Mouse (Mus musculus) ES-E14 (cell line): Measurements from ENCODE around the gene Olfr1431. TPM values are rescaled to one million over a fixed set of nuclear protein-coding genes. Genes with fewer than 3 reads are reported as not detected.
"Not testable (repeated sequence)": the region's sequence is repeated elsewhere in the genome, so short reads cannot be mapped to it uniquely, and the experiment has no call there.

Source experiments
- DNase-seq: peaks from one replicate; pipeline ENCODE4 v3.0.0-alpha.2; 2013; ENCODE audit warnings: low read depth, low spot score
- H3K27ac ChIP-seq: 2 replicates; pipeline ENCODE4 v1.5.1; 2012; ENCODE audit warnings: low read depth, mild to moderate bottlenecking, low read length, moderate library complexity, mixed read lengths; ENCODE audit not compliant: poor library complexity, insufficient read depth, severe bottlenecking
- H3K36me3 ChIP-seq: 2 replicates; pipeline ENCODE4 v1.6.1; 2012; ENCODE audit warnings: mild to moderate bottlenecking, low read length, moderate library complexity, mixed read lengths; ENCODE audit not compliant: control insufficient read depth, poor library complexity, insufficient read depth, severe bottlenecking
- H3K4me1 ChIP-seq, 2 experiments: fragments of 150-350 bp in 1 of 2; sonication (generic) in 1 of 2; 2 replicates each; pipeline ENCODE4 v1.6.1; 2012; ENCODE audit warnings: low read length in 2 of 2, mild to moderate bottlenecking in 1 of 2, mixed read lengths in 1 of 2; ENCODE audit not compliant: control insufficient read depth in 2 of 2, insufficient read depth in 2 of 2, poor library complexity in 1 of 2
- H3K4me3 ChIP-seq, 2 experiments: fragments of 150-350 bp in 1 of 2; sonication (generic) in 1 of 2; 2 replicates each; pipeline ENCODE4 v1.5.1; 2012; ENCODE audit warnings: low read length in 2 of 2, low read depth in 1 of 2, mild to moderate bottlenecking in 1 of 2, mixed read lengths in 1 of 2; ENCODE audit not compliant: insufficient read depth in 1 of 2, poor library complexity in 1 of 2, severe bottlenecking in 1 of 2
- H3K9ac ChIP-seq: 2 replicates; pipeline ENCODE4 v1.6.1; 2012; ENCODE audit warnings: low read depth, mild to moderate bottlenecking, low read length, mixed read lengths; ENCODE audit not compliant: poor library complexity, insufficient read depth, severe bottlenecking
- H3K9me3 ChIP-seq: fragments of 150-350 bp; sonication (generic); 2 replicates; pipeline ENCODE4 v1.6.1; 2012; ENCODE audit warnings: low read depth, mild to moderate bottlenecking, low read length; ENCODE audit not compliant: control insufficient read depth, insufficient read depth
- CHD2 ChIP-seq: IDR thresholded peaks from 2 replicates; pipeline ENCODE4 v1.6.1; 2014; ENCODE audit warnings: mild to moderate bottlenecking, low read depth, low read length, inconsistent platforms
- HCFC1 ChIP-seq: IDR thresholded peaks from 2 replicates; pipeline ENCODE4 v1.6.1; 2012; ENCODE audit warnings: low read length, inconsistent platforms, borderline replicate concordance; ENCODE audit not compliant: insufficient read depth
- MAFK ChIP-seq: IDR thresholded peaks from 2 replicates; pipeline ENCODE4 v1.6.1; 2014; ENCODE audit warnings: mild to moderate bottlenecking, low read depth, low read length, inconsistent platforms; ENCODE audit not compliant: insufficient read depth
- ZC3H11A ChIP-seq: IDR thresholded peaks from 2 replicates; pipeline ENCODE4 v1.6.1; 2012; ENCODE audit warnings: low read depth, mild to moderate bottlenecking, inconsistent platforms, low read length, borderline replicate concordance
- ZNF384 ChIP-seq: IDR thresholded peaks from 2 replicates; pipeline ENCODE4 v1.6.1; 2012; ENCODE audit warnings: low read depth, low read length, inconsistent platforms
- in situ Hi-C, 2 experiments: fragments of 600-800 bp; cut with MboI; formaldehyde crosslinking; loops; one replicate each; pipeline ENCODE4 v1.15.1; 2025; ENCODE audit warnings: low sequenced_read_pairs in 2 of 2, inconsistent platforms in 1 of 2; ENCODE audit not compliant: unreplicated experiment in 2 of 2
- total RNA-seq: library from RNA; depleted of rRNA; stranded (reverse); fragments of 300-350 nt; gene quantifications from 2 replicates; pipeline ENCODE4 v1.2.3, GENCODE M21; 2012; rRNA removed

Gene Olfr1431
- 0.18 TPM in 1 of 2 replicates, not detected in the other for total RNA-seq

- no peaks in the 10 kb centered on the region for H3K9me3 ChIP-seq
- H3K9ac ChIP-seq: no peak within 1 kb of the TSS
- no peak within 1 kb of the TSS for H3K4me3 ChIP-seq
- TF ChIP-seq HCFC1 (no peak), CHD2 (no peak), ZC3H11A (no peak), ZNF384 (no peak), MAFK (no peak)
- peaks cover 2 to 10% of the 10 kb centered on the region in 2 experiments for H3K4me1 ChIP-seq
- no peaks in the 10 kb centered on the region for H3K36me3 ChIP-seq
- H3K27ac ChIP-seq: peak within 1 kb of the TSS; percentile 82
- DNase-seq: no peak
- in situ Hi-C loops: no loop called here
Observed at GRCm38 (mm10) chr19:12200334-12200733, at the start of gene Olfr1431. TSS of gene Olfr1431 (plus strand) at chr19:12200634.

DNA sequence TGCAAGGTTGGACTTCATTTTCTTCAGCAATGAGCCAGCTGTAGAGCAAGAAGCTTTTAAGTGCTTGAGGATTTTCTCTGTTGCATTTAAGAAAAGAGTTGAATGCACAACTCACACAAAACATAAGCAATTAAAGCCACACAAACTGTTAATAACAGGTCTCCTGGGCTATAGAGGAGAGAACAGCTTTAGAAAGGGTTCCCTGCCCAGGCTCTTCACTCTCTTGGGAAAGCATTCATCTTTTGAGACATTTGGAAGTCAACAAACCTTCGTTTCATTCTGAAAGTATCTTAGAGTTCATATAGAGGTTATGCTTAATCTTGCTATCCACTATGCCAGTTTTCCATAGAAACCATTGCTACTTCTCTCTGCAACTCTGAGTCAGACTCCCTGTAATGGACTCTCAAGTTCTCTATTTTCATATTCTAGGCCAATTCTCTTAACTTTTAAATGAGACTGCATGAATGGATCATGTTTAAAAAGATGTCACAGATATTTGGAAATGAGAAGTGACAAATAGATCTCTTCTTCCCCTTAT is 30.3 kb upstream of the Olfr1431 start, which contains the start of gene Olfr1555-ps1:
Gene Olfr1555-ps1, minus strand, starts transcription at position 51 of the 538 bp plus-strand sequence.
- H3K27ac ChIP-seq, H3K4me1 ChIP-seq, in situ Hi-C loops, H3K36me3 ChIP-seq, H3K9ac ChIP-seq, H3K4me3 ChIP-seq, DNase-seq, H3K9me3 ChIP-seq: not testable (repeated sequence)

GRCm38 (mm10) chr19:12175431-12175830 is 25.0 kb upstream of the Olfr1431 start:
- H3K4me3 ChIP-seq, H3K9ac ChIP-seq, DNase-seq, H3K27ac ChIP-seq, H3K9me3 ChIP-seq, in situ Hi-C loops, H3K4me1 ChIP-seq, H3K36me3 ChIP-seq: not testable (repeated sequence)

DNA sequence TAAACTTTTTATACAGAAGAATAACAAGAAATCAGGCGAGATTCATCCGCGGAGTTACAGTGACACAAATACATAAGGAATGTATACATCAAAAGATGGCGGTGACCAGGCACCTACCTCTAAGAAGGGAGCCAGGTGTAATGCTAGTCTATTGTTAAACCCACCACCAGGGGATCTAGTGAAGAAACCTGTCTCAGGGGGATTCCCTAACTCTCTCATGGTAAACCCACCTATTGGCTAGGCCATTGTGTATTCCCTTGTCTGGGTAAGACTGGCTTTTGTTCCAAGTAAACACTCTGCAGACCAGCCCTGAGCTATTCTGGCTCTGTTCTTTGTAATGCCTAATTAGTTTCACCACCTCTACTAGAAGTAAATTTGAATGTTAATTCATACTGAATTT is 1.4 kb upstream of the Olfr1431 start:
- Histone ChIP-seq H3K27ac (peak overlapping the region; percentile 18; the same call in 1 of the 2 replicates), H3K4me1 (peaks cover 2 to 10% of the 10 kb centered on the region in 2 experiments), H3K4me3 (peak overlapping the region in 1 of 2 experiments; percentile 4; a peak in 1 of 4 replicates)
- H3K9me3 ChIP-seq, H3K36me3 ChIP-seq, in situ Hi-C loops, H3K9ac ChIP-seq: not testable (repeated sequence)
- peak; percentile 61 for DNase-seq

DNA sequence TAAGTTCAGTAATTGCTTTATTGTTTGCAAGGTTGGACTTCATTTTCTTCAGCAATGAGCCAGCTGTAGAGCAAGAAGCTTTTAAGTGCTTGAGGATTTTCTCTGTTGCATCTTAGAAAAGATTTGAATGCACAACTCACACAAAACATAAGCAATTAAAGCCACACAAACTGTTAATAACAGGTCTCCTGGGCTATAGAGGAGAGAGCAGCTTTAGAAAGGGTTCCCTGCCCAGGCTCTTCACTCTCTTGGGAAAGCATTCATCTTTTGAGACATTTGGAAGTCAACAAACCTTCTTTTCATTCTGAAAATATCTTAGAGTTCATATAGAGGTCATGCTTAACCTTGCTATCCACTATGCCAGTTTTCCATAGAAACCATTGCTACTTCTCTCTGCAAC is 32.1 kb downstream of the Olfr1431 start, which contains the start of gene Olfr1432:
Gene Olfr1432, minus strand, starts transcription at position 101 of the 400 bp plus-strand sequence.
- in situ Hi-C loops, H3K27ac ChIP-seq, H3K9me3 ChIP-seq, H3K36me3 ChIP-seq, H3K4me1 ChIP-seq, DNase-seq, H3K9ac ChIP-seq, H3K4me3 ChIP-seq: not testable (repeated sequence)
